Mouse (Mus musculus) adrenal gland, postnatal 10 days (tissue): Measurements from ENCODE around the gene Tmem232. TPM values are rescaled to one million over a fixed set of nuclear protein-coding genes. Genes with fewer than 3 reads are reported as not detected.
"Not testable (repeated sequence)": the region's sequence is repeated elsewhere in the genome, so short reads cannot be mapped to it uniquely, and the experiment has no call there.

Experiments
- DNase-seq: peaks from one replicate; pipeline ENCODE4 v3.0.0; 2021; ENCODE audit warnings: mixed read lengths
- total RNA-seq, 2 experiments: library from RNA; stranded (reverse); gene quantifications; 2 replicates each; pipeline ENCODE4 v1.2.3; 2021

Tmem232 gene
- total RNA-seq, 2 experiments from 2014 or later = 0.15 TPM; not detected in 1

- not testable (repeated sequence) for DNase-seq
Measured at GRCm38 (mm10) chr17:65532381-65532780, 8.2 kb downstream of the Tmem232 start.

DNA sequence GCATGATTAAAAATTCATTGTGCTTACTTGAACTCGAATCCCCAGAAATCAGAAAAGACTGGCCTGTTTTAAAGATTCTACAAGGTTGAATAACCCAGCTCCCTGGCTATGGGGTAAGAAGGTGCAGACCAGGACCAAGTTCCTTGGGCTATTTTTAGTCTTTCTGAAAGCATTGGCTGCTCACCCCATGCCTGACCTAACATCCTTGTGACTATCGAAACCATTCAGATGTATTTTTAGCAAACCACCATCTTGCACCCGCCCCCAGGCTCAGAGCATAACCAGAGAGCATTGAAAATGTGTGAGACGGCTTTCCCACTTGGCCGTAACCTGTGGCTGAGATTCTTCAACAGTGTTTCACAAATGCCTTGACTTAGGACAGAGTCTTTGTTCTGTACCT, 13.1 kb downstream of the Tmem232 start:
- no peak for DNase-seq

- no peak for DNase-seq
Measured at GRCm38 (mm10) chr17:65513517-65513916, 27.1 kb downstream of the Tmem232 start.

GRCm38 (mm10) chr17:65484654-65485053, 55.9 kb downstream of the Tmem232 start:
- no peak for DNase-seq

- no peak for DNase-seq
Measured at GRCm38 (mm10) chr17:65476747-65477146, 63.8 kb downstream of the Tmem232 start.

DNA sequence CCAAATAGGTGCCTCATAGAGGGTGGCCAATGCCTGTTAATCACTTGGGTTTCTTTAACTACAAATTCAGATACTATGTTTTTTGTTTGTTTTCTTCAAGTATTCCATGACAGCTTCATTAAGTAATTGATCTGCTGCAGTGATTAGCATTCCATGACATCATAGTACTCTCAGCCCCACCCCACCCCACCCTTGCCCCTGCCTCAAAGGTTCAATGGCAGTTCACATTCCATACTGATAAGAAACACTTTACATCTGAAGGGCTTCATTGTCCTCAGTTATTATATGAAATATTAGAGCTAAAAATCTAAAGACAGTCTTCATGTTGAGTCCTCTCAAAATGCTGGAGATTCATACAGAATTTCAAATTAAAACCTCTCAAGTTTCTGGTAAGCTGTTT, 89.8 kb downstream of the Tmem232 start:
- no peak for DNase-seq

GRCm38 (mm10) chr17:65437906-65438305, 102.7 kb downstream of the Tmem232 start:
- DNase-seq = not testable (repeated sequence)

DNA sequence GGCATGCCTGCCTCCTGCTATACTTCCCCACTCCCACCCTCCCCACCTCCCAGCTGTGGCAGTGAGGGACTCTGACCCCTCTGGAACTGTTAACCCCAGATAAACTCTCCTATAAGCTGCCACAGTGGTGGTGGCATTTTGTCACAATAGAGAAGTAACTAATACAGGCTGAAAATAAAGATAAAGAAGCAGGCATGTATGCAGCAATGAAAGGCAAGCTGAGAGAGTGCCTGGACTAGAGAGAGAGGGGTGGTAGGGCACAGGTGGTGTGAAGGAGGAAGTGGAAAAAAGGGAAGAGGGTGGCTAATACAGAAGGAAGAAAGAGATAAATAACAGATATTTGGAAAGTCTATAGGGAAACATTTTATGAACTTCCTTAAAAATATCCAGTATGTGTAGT, 121.5 kb downstream of the Tmem232 start:
- DNase-seq = no peak

DNA sequence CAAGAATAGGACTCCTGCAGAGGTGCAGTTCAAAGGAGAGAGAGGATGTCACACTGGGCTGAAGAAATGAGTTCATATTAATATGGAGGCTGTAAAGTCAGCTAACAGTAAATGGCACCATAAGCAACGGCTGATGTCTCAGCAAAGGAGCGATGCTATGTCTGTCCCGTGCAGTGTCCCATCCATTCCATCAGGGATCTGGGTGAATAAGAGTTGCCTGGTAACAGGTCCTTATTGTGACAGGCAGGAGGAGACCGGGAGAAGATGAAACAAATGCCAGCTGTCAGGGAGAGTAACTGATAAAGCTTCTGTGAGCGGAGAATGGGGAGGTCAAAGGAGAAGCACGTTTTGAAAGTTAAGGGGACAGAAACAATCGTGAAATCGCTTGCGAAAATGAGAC, 135.3 kb downstream of the Tmem232 start:
- no peak for DNase-seq

DNA sequence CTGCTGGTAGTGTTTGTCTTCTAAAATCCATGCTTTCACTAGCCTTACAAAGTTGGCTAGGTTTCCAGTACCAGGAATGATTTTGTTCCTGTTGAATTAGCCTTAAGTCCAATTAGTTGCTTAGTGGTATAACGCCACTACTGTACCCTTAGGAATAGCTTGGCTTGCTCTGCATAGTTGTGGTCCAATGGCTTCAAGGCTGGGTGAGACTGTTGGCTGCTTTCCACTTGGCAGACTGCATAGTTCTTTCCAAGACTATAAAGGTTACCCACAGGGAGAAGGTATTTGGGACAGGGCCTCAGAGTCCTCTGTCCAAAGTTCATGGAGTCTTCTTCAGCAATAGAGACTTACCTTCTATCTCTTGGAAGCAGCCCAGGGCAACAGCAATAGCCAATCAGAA, 139.7 kb downstream of the Tmem232 start:
- DNase-seq = peak; percentile 60

DNA sequence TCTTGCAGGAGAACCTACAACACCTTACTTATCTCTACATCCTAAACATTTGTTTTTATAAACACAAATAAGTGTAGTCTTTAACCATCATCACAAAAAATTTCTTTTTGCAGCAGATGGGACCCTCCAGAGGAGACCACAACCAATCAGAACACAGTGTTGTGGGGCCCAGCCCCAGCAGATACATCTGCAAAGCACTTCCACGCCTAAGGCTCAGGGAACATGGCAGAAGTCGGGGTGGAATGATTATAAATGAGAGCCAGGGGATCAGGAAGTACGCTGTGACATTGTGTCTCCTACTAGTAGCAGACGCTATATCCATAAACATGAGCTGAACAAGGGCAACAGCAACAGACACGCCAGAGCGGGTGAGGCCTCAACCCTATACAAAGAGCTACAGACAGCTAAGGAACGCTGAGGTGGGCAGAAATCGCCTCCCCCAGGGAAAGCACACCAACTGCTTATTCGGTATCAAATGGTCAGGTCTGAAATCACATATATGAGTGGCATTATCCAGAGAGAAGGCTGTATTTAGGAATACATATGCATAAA, 156.1 kb downstream of the Tmem232 start:
- no peak for DNase-seq

GRCm38 (mm10) chr17:65370034-65370780, 170.4 kb downstream of the Tmem232 start:
- peak; percentile 57 for DNase-seq

- no peak for DNase-seq
Measured at GRCm38 (mm10) chr17:65365535-65366254, 174.9 kb downstream of the Tmem232 start.

GRCm38 (mm10) chr17:65351836-65352235, 188.7 kb downstream of the Tmem232 start:
- no peak for DNase-seq

DNA sequence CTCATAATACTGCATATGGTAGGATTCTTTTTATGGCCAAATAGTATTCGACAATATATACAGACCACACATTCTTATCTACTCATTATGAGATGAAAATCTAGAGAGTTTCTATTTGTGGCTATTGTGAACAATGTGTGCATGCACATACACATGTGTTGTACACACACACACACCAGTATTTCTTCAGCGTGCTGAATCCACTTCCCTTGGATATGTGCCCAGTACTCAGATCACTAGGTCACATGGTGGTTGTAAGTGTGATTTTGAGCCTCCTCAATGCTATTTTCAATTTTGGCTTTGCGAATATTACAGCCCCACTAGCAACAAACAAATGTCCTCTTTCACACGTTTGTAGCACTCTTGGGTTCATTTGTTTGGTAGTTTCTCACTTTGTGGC, 200.6 kb downstream of the Tmem232 start:
- no peak for DNase-seq

DNA sequence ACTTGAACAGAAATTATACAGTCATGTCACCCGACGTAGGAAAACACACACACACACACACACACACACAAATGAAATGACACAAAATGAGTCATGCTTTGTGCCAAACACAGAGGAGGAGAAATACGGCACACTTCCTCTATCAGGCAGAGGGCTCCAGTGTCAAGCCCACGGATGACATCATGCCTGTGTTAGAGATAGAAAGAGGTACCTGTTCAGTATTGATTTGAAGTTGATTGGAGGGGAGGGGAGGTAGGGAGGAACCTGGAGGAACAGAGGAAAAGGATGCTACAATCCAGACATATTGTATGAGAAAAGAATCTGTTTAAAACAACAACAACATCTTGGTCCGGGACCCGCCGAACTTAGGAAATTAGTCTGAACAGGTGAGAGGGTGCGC, 209.8 kb downstream of the Tmem232 start:
- DNase-seq = no peak

- peak; percentile 47 for DNase-seq
Measured at GRCm38 (mm10) chr17:65325249-65325648, 215.3 kb downstream of the Tmem232 start.

GRCm38 (mm10) chr17:65320623-65321022, 220.0 kb downstream of the Tmem232 start:
- no peak for DNase-seq

DNA sequence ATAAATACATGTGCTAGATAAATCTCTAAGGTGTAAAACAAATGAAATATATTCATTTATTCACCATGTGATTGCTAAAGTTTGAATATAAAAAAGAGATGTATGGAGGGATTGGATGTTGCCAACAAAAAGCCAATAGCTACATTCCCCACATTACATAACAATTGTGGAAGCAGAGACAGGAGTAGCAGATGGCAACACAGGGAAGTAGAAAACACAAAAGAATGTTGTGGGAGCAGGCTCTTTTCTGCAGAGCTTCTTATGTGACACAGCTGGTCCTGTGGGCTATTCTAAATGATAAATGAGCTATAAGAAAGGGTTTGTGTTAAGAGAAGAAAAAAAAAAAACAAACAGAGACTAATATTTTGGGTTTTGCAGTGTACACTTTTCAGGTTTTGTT, 240.6 kb downstream of the Tmem232 start:
- DNase-seq = no peak

GRCm38 (mm10) chr17:65297831-65298230, 242.8 kb downstream of the Tmem232 start:
- no peak for DNase-seq

DNA sequence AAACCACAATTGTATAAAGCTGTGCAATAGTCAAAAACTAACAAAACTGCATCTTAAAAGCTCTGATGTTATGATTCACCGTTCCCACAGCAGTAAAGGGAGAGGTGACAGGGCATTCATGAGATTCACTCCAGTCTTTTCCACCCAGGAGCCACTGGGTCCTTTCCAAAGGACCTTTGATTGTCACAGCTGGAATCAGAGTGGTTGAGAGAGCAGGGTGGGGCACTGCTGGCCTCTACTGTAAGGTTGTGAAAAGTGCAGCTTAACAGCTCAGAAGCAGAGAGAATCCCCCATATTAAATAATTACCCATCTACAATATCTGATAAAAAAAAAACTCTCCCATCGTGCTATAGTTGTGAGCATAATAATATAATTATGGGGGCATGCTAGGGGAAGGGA, 288.4 kb downstream of the Tmem232 start:
- peak; percentile 34 for DNase-seq

GRCm38 (mm10) chr17:65250261-65250660, 290.3 kb downstream of the Tmem232 start:
- no peak for DNase-seq

DNA sequence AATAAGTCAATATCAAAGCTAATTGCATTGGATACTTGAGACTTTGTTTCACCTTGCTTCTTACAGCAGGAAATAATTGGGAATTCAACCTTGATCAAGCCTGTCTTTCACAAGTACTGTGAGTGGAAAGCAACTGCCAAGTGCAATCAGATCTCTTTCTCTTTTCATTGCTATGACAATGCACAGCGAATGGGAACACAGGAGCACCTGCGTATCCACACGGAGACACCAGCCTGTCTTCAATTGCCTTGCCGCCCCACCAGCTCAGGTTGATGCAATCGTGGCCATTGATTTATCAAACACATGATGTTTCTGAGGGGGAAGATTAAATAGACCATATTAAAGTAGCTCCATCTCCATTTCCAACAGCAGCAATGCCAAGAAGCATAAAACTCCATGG, 296.9 kb downstream of the Tmem232 start:
- no peak for DNase-seq
